Mouse (Mus musculus) T-helper 1 cell (primary cell): Measurements from ENCODE around the gene Pcp4.

Experiments used
- in situ Hi-C: fragments of 300-600 bp; cut with MboI, MseI; formaldehyde crosslinking; loops from one replicate; pipeline ENCODE4 v1.15.1; 2025; ENCODE audit warnings: high pct_unique_total_duplicates

The Pcp4 gene

DNA sequence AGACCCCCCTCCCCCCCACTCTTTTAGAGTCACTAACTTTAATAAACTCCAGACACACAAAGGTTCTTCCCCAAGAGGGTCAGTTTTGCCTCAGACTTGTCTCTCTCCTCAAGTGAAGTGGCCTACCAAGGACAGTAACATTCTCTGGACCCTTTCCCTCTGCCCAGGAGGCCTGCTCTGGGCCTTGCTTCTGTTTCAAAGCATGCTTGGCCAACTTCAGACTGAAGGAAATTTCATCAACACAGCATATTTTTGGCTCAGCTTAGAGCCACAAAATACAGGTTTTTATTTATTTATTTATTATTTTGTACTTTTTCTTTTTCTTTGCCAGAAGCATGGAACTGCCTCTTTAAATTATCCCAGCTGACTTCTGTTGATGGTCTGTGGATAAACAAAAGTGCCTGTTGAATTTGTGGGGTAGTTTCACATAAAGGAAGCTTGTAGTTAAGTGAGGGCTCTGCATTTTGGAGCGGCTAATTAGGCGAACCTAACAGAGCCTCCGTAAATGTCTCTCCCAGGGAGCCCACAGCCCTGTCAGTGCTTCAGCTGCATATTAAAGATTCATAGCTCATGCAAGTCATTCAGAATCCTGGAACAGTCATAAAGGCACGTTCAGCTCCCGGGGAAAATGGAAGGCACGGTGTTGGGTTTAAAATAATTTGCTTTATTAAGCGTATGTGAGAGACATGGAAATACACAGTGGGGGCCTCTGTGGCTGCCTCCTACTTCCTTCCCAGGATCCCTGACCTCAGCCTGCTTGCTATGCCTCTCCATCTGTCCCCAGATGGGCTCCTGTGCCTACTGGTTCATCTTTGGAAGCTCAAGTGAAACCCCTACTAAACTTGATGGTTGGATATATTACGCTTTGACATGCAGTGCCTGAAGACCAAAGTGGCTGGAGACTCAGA, 96.2 kb downstream of the Pcp4 start:
- in situ Hi-C loops, result no loop called here

GRCm38 (mm10) chr16:96567428-96567827, 100.0 kb downstream of the Pcp4 start:
- in situ Hi-C loops, result no loop called here
